Mouse (Mus musculus): ENCODE measurements around the gene Miip.
"Not testable (repeated sequence)": the region's sequence is repeated elsewhere in the genome, so short reads cannot be mapped to it uniquely, and the experiment has no call there.

The Miip gene

DNA sequence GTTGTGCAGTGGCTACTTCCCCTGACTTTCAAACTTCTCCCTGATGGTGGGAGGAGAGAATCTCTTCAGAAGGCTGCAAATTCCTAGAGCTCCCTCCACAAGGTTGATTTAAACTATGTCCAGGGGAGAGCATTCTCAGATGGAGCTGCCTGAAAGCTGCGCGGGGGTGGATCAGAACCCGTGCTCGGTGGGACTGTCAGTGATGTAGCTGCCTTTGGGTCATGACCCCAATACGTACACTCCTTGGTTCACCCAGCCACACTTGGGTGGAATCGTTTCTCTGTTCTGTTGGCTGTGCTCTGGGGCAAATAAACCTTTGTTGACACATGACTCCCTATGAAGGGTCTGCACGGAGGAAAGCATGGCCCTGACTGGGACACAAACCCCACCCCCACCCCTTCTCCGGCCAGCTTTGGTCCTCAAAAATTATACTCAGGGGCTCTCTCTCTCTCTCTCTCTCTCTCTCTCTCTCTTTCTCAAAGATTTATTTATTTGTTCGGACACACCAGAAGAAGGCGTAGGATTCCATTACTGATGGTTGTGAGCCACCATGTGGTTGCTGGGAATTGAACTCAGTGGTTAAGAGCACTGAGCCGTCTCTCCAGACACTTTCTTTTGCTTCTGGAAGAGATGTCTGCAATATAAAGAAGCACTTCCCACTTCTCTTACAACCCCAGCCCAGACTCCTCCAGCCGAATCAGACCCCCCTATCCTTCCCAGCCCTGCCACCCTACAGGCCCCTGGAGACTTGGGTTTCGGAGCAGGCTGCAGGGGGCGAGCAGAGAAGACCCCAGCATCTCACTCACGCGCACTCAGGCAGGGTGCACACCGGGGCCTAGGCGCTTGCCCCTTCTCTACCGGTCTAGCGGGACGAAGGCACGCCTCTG, 810 bp downstream of the Miip start:
- DNase-seq: peak in 1 of 2 experiments; percentile 17

DNA sequence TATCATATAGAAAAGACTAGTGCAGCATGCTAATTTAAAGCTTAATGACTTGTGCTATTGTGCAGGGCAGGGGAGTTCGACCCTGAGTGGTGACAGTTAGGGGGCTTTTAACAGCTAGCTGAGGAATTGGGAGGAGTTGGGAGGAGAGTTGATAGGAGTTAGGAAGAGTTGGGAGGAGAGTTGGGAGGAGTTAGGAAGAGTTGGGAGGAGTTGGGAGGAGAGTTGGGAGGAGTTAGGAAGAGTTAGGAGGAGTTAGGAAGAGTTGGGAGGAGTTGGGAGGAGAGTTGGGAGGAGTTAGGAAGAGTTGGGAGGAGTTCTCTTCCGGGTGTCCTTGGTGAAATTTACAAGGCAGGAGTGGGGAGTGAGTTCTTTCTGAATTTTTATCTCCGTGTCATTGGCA, 1.8 kb downstream of the Miip start:
- not testable (repeated sequence) for DNase-seq

DNA sequence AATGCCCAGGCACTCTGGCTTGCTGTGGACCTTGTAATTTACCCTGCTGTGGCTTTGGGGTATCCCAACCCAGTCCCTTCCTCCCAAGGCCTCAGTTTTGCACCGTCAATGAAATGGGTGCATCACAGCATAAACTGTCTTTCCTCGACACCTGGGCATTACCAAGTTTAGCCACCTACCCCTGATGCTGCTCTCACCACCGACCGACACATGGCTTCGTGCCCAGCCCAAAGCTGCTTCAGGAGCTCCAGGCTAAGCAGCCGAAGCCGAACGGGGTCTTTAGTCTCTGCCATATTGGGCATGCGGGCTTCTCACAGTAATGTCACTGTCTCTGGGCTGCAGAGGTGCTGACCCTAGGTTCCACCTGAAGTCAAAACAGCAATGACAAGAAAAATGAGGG, 2.6 kb downstream of the Miip start:
- no peak for DNase-seq

DNA sequence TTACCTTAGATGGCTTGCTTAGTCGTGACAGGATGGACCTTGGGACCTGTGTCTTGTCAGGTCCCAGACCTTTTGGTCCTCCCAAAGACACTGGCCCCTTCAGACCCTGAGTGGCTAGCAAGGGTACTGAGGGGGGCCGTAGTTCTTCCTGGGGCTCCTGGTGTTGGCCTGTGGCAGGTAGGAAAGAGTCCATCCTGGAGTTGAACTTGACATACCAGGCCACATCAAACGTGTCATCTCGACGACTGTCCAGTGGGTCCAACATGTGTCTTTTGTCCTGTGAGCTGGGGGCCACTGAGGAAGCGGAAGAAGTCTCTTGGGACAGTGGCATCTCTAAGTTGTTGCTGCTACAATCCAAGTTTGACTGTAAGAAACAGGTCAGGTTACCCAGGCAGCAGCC, 3.0 kb downstream of the Miip start:
- no peak for DNase-seq

DNA sequence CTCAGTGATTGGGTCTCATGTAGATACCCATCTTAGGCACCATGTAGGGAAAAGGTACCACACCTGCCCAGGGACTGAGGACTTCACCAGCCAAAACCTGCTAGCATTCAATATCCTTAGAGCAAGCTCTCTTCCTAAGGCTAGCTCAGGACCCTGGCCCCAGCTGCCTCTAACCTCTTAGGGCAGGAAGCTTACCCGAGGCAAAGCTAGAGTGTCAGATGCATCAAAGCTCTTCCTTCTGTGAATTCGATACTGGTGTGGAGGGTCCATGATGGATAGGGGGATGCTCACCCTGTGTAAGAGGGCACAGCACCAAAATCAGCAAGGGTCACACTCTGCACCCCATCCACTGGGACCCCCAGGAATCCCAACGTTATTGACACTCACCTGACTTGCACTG, 6.6 kb downstream of the Miip start:
- DNase-seq: no peak

DNA sequence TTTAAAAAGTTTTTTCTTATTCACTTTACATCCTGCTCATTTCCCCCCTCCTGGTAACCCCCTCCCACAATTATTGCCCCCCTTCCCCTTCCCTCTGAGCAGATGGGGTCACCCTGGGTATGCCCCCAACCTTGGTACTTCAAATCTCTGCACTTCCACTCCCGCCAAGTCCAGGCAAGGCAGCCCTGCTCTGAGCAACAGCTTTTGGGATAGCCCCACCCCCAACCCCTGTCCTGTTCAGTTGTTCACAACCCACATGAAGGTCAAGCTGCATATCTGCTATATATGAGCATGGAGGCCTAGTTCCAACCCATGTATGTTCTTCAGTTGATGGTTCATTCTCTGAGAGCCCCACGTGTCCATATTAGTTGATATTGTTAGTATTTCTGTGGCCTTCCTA, 17.8 kb downstream of the Miip start:
- no peak for DNase-seq

DNA sequence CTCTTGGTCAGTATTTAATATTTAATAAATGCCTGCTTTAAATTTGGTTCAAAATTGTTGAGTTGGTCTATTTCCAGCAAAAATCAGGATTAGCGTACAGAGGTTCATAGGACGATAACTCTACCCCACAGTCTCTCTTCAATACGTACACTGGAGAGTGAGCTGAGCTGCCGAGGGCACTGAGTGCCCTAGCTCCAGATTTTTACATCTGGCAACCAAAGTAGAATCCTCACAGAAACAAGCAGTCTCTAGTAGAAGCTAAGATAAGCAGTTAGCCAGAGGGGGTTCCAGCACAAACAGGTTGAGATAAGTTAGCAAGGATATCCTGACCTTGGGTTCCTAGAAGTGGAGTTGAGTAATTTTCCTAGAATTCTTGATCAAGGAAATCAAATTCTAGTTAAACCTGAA, 20.0 kb downstream of the Miip start:
- DNase-seq: no peak

DNA sequence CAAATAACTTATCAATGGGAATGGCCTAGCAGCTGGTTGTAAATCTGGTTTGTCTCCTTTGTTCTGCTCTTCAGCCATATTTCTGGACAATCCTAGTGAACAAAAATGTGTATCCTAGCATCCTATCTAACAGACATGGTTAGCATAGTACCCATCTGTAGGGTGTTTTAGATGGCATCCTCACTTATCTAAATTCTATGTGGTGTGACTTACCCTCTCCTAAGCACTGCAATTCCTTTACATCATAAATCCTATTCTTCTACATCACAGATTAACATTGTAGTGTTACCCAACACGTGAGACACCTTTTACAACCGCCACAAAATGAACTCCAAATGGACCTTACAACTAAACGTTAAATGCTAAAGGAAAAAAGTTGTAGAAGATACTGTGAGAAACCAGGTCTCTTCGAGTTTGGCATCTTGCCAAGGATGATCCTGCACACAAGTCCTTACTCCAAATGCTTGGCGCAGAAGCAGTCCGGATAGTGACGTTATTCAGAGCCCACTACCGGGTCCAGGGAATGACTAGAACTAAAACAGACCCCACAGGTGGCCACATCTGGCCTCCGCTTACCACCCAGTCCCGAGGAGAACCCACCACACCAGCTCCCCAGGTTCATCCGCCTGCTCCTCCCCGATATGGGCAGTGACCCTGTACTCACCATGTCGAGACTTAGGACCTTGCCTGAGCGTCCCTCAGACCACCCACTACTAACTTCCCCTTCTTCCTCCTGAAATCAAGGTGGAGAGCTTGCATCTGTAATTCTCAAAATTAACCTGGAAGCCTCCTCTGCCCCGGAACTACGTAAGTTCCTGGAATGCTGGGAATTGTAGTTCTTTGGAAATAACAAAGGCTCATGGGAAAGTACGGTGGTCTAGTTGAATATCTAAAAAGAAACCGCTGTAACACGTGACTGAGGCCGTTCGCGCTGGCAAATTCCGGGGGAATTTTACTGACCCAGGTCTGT, 20.7 kb downstream of the Miip start, which contains the start of gene Zfp933:
Gene Zfp933 (minus strand): TSS at position 753 of the 970 bp plus-strand sequence.
- peak; percentile 60 to 74 for DNase-seq

DNA sequence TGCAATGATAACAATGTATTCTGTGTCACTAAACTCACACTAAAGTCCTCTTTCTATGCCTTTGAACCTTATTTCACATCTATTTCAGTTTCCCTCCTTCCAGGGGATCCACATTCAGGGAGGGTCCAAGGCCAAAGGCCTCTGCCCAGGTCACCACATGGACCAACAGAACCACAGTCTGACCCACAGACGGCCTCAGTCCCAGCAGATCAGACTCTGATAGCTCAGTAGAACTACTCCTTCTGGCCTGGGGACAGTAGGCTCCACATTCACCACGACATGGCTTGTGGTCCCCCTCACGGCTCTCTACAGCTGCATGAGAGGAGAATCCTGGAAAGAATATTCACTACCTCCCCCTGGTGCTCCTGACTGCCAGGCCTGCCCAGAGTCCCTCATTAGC, 25.7 kb downstream of the Miip start:
- no peak for DNase-seq

DNA sequence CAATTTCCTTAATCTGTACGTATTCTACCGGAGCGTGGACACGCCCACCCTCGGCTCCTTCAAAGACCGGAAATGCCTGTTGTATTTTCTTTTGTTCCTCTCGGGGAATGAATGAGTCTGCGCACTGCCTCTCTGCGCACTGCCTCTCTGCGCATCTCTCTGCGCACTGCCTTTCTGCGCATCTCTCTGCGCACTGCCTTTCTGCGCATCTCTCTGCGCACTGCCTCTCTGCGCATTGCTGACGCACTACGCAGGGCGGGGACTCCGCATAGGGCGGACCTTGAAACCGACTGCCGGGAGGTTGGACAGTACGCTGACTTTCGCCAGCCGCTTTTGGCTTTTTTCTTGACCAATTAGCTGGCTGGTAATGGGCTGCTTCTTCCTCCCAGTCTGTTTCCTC, 29.3 kb downstream of the Miip start:
- DNase-seq: peak in 1 of 2 experiments; percentile 39

DNA sequence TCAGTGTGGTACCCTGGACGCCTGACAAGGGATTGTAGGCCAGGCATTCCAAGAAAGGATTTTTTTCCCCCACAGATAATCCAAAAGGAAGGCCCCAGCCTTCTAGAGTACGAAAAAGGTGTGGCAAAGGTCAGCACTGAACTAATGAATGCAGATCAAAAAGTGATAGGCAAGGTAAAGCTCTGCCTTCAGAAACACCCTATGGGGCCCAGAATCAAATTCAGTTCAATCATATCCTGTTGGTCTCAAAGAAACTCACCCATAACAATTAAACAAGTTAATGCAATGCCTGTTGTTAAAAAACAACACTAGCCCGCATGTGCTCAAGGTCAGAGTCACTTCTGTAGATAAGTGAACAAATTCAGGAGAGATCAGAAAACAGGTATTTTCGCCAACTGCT, 44.2 kb downstream of the Miip start:
- DNase-seq: no peak

DNA sequence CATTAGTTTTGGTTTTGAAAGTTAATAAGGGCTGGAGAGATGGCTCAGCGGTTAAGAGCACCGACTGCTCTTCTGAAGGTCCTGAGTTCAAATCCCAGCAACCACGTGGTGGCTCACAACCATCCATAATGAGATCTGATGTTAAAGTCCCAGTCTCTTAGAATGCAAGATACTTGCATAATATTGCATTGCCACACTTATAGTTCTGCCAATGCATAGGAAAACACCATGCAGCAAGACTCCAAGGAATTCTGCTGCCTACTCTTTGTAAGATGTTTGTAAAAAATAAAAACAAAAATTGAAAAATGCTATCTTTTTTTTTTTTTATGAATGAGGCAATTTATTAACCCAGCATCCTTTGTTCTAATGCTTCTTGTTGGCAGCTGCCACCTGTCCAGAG, 47.2 kb downstream of the Miip start:
- DNase-seq: not testable (repeated sequence)

DNA sequence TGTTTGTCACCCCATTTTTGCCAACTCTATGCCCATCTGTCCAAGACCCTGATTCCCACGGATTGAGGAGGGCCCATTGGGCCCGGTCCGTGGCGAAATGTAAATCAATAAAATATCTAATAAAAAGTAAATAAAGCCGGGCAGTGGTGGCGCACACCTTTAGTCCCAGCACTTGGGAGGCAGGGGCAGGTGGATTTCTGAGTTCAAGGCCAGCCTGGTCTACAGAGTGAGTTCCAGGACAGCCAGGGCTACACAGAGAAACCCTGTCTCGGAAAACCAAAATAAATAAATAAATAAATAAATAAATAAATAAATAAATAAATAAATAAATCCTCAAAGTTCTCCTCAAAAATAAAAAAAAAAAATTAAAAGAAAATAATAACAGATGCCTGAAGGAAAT, 49.0 kb downstream of the Miip start:
- DNase-seq: not testable (repeated sequence)

DNA sequence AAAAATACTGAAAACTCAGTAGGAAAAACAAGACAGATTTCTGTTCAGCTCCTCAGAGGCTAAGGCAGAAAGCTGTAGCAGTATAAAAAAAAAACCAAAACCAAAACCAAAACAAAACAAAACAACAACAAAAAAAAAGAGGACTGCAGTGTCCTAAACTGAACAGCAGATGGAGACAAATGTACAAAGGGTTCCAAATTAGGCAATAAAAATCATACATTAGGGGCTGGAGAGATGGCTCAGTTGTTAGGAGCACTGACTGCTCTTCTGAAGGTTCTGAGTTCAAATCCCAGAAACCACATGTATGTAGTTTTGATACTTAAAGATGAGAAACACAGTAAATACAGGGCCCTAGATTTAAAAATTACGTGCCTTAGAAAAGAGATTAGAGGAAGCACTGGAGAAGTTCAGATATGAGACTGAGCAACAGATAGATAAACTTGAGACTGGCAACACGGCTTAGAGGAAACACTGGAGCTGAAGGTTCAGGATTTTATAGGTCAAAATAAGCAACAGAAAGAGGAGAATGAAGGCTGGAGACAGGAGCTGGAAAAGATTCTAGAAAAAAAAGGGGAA, 53.9 kb downstream of the Miip start:
- DNase-seq: no peak

DNA sequence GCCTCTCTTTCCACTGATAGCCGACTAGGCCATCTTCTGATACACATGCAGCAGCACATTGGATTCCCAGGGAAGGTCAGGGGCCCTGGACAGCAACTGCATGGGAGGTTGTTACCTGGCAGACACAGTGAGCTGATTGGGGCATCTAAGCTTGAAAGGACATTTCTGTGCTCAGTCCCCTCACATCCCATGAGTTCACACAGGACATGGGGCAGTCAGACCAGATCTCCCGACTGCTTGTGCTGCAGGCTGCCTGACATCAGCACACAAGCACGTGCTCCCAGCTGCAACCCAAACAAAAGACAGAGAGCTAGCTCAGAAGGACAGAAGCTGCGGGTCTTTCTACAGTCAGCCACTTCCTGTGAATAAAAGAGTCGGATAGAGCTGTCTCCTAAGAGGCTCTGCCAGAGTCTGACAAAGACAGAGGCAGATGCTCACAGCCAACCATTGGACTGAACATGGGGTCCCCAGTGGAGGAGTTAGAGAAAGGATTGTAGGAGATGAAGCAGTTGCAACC, 55.3 kb downstream of the Miip start:
- no peak for DNase-seq
